Mouse (Mus musculus) cerebellum, postnatal 36 days (tissue): ENCODE results near the gene Klhl12.
A peak's percentile ranks its signal among the peaks of the same experiment; 100 is the strongest.
"Not testable (repeated sequence)": the region's sequence is repeated elsewhere in the genome, so short reads cannot be mapped to it uniquely, and the experiment has no call there.

Source experiments
- DNase-seq, 2 experiments: peaks; one replicate each; pipeline ENCODE4 v3.0.0; 2021 to 2022; ENCODE audit warnings: mixed read lengths in 2 of 2

The Klhl12 gene

DNA sequence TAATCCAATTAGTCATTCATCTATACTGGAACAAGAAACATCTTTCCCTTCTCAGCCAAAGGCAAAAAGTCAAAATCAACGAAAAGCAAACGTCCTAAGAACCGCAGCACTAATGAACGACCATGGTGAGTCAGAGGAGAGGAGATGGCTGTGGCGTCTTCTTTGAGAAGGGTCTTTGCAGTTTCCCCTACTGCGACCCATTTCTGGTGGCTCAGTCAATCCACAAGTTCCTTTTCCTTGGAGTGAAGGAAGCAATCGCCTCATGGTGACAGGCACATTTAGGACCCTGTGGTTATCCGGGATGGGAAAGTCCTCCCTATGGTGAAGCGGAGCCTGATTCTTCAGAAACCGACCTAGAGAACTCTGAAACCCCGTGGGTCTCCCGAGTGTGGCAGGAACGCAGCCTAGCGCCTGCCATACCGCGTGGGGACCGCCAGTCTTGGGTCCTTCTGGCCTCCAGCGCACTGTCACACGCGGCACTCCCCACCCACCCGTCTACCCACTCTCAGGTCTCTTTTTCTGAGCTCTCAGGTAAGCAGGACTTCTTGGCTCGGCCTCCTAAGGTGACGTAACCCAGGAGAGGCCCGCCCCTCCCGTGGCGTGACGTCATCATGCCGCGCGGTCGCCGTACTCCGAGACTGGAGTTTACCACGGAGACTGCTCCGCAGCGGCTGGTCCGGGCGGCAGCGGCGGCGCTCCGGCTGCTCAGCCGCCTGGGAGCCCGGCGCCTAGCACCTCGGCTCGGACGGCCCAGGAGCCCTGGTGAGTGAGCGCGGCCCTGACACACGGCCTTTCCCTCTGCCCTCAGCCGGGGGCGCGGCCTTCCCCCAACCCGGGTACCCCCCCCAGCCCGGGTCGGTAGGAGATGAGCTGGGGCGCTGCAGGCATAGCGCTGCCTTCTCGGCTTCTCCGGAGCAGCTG lies at the start of gene Klhl12:
TSS of gene Klhl12 (plus strand) at position 628 of the 921 bp plus-strand sequence.
- DNase-seq: peak; percentile 98 to 99

- DNase-seq: no peak
These were observed 48.9 kb upstream of the Klhl12 start for GRCm38 (mm10) chr1:134406414-134406771.

DNA sequence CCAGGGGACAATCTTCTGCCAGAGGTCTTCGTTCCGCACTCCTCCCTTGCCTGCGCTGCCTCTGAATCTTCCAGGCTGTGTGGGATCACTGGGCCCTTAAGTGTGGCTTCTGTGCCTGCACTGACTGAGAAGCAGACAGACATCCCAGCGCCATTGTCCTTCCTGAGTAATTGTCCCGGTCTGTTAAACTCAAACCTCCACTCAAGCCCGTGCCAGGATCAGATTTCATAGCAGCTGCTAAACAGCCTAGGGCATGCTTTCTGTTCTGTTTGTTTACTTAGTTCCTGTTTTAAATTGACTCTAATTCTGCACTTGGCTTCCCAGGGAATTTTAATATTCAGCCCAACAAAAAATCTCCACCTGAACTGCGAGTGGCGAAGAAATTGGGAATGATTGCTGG lies 47.3 kb upstream of the Klhl12 start:
- no peak for DNase-seq

GRCm38 (mm10) chr1:134411706-134412629 lies 43.4 kb upstream of the Klhl12 start:
- no peak for DNase-seq

- DNase-seq: no peak
These were observed 41.3 kb upstream of the Klhl12 start for GRCm38 (mm10) chr1:134414038-134414437.

GRCm38 (mm10) chr1:134414501-134415167 lies 40.7 kb upstream of the Klhl12 start:
- DNase-seq: no peak

DNA sequence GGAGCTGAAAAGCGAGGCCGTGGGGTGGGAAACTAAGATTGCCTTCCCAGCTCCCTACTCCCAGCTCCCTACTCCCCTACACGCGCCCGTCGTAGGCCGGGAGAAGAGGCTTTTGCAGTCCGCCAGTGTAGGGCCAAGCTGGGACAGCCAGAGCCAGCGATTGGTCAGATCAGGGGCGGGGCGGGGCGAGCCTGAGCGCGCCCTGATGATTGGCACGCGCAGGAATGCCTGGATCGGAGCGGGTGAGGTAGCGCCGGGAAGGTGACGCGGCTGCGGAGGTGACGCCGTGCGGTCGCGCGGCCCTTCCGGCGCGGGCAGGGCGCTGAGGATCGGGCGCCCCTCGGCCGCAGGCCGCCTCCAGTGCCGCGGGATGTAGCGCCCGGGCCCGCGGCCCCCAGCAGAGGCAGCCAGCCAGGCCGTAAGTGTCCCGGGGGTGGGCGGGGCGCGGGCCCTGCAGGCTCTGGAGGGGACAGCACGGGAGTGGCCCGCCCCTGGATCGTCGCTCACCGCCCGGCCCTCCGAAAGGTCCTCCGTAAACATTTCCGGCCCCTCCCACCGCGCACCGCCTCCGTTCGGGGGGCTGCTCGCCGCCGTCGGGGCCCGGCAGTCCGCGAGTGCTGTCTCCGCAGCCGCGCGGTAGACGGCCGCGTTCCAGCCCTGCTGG lies 40.0 kb upstream of the Klhl12 start, which contains the start of gene Adipor1:
TSS of gene Adipor1 (plus strand) at position 211 of the 664 bp plus-strand sequence.
- DNase-seq: peak; percentile 96 to 98

DNA sequence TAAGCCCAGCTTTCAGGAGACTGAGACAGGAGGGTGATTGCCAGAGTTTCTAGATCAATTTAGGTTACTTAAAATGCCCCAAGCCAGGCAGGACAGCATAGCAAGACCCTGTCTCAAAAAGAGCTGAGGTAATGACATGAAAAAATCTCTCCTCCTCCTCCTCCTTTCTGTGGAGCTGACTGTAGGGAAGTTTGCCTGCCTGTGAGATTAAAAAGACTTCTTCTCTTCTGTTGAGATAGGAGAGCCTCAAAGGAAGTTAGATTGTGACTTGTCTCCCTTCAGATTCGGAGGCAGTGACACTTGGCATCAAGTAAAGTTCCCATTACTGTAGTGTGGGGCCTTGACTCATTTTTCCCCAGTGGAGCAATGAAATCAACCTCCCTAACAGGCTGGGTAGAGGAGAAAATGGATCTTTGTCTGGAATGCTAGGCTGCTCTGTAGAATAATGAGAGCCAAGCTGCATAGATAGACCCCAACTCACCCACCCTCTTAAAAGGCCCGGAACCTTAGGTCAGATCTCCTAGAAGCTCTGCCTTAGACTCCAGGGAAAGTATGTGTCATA lies 36.8 kb upstream of the Klhl12 start:
- DNase-seq: no peak

GRCm38 (mm10) chr1:134419176-134419575 lies 36.2 kb upstream of the Klhl12 start:
- DNase-seq: no peak

DNA sequence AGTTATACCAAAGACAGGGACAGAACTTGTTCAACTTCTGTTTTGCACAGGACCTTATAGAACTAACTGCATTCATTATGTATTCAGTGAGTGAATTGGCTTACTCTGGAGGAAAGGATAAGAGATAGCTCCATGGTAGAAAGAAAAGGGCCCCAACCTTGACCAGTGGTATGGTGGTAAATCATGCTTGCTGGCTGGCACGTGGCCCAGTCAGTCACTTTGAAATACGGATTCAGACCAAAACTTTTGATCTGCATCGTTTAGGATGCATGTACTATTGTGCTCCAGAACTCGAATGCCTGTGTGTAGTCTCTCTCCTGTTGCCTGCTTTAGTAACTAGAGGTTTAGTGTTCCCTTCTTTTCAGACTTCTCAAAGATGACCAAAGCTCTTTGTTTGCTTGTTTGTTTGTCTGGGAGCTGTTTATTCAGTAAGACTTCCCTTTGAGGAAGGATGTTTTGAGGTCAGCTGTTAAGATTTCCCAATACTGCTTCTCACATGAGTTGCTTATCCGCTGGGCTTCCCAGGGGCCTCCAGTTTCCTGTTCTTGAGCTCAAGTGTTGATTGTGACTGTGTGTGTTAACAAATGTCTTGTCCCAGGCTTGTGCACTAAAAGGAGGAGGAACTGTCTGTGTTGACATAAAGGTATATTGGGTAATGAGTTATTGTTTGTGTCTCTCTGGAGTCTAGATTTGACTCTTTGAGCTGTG lies 35.4 kb upstream of the Klhl12 start:
- no peak for DNase-seq

DNA sequence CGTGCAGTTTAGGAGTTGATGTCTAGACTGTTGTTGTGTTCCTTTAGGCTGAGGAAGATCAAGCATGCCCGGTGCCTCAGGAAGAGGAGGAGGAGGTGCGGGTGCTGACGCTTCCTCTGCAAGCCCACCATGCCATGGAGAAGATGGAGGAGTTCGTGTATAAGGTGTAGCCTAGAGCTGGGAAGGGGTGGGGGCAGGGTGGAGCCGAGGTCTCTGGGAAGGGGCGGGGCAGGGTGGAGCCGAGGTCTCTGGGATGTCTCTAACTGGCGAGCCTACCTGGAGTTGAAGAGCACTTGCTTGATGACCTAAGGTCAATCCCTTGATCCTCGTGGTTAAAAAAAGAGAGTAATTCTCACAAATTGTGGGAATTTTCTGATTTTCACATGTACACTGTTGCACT lies 31.4 kb upstream of the Klhl12 start:
- DNase-seq: no peak

DNA sequence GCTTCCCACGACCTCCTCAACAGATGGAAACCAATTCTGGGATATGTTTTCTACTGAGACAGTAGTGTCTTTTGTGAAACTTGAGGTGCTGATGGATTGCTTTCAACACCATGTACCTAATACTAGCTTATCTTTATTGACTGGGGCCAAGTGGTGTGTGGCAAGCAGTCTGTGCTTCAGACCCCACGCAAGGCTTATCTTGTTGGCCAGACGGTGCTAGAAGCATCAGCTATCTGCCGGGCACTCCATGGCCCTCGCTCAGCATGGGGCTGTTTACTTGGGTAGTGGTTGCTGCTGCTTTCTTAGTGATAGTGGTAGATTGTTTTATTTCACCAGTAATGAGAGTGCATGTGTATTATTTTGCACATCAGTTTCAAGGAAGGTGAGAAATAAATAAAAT lies 29.0 kb upstream of the Klhl12 start:
- no peak for DNase-seq

DNA sequence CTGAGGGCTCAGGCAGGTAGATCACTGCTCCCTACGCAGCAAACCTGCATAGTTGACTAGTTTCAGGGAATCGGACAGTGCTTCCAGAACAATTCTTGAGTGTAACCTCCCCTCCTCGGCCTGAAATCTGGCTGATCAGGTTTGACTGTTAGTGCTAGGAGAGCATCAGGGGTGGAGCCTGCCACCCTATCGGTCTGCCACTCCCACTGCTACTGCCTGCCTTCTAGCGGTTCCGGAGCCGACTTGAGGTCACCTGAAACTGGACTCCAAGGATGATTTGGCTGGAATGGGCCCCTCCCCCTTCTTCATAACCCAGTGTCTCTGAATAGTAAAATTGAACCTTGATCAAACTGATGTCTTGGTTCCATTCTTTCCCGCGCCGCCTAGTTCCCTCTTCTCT lies 22.3 kb upstream of the Klhl12 start:
- no peak for DNase-seq

- no peak for DNase-seq
These were observed 21.9 kb upstream of the Klhl12 start for GRCm38 (mm10) chr1:134433473-134433872.

DNA sequence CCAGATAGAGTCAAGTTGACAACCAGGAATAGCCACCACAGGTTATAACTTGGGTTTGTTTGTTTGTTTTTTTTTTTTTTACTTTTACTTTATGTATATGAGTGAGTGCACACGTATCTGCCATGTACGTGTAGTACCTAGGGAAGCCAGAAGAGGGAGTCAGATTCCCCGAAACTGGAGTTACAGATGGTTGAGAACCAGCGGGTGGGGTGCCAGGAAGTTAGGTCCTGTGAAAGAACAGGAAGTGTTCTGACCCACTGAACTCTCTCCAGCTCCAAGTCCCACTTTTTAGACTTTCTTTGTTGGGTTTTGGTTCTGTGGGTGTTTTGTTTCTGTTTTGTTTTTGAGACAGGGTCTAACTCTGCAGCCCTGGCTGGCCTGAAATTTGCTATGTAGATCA lies 19.9 kb upstream of the Klhl12 start:
- peak in 1 of 2 experiments; percentile 9 for DNase-seq

DNA sequence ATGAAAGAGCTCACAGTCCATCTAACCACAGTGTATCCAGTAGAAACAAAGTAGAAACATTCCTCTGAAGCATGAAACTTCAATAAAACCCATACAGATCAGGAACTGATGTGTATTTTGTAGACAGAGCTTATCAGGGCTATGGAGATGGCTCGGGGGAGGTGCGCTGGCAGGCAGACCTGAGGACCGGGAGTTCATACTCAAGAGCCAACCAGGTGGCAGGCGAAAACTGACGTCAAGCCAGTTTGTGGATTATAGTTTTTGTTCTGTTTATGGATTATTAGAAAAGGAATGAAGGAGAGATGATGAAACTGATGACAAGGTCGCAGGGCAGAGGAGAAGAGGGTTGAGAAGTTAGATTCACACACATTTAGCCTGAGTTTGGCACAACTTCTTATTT lies 14.9 kb upstream of the Klhl12 start:
- no peak for DNase-seq

DNA sequence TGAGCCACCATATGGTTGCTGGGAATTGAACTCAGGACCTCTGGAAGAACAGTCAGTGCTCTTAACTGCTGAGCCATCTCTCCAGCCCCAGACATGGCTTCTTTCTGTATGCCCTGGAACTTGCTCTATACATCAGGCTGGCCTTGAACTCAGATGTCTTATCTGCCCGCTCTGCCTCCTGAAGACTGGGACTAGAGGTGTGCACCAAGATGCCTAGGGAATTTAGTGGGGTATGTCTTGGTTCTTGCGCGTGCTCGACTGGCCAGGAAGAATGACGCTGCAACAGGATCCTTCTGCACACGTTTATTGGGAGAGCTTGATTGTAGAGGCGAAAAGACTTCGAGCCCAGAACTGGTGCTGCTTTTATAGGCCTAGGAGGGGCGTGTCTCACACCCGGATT lies 13.6 kb upstream of the Klhl12 start:
- DNase-seq: not testable (repeated sequence)

DNA sequence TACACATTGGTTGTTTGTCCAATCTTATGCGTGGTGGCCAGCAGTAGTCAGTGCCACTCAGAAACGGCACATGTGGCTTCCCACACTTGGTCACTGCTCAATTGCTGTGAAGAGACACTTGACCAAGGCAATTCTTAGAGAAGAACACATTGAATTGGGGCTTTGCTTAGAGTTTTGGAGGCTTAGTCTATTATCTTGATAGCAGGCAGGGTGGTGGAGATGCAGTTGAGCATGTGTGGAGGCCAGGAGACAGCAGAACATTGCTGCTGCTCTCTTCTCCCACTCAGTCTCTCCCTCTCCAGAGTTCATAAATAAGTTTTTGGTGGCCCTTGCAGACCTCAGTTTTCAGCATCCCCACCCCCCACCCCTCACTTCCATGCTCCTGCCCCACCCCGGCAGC lies 12.9 kb upstream of the Klhl12 start:
- no peak for DNase-seq

DNA sequence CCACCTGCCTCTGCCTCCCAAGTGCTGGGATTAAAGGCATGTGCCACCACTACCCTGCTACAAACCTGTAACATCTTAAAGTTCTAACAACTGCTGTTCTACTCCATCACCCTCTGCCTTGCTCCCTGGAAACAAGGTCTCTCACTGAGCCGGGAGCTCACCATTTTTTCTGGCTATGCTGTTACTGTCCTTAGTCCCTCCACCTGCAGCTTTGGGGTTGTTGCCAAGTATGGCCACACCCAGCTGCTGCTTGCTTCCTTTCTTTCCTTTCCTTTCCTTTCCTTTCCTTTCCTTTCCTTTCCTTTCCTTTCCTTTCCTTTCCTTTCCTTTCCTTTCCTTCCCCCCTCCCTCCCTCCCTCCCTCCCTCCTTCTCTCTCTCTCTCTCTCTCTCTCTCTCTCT lies 12.0 kb upstream of the Klhl12 start:
- not testable (repeated sequence) for DNase-seq

DNA sequence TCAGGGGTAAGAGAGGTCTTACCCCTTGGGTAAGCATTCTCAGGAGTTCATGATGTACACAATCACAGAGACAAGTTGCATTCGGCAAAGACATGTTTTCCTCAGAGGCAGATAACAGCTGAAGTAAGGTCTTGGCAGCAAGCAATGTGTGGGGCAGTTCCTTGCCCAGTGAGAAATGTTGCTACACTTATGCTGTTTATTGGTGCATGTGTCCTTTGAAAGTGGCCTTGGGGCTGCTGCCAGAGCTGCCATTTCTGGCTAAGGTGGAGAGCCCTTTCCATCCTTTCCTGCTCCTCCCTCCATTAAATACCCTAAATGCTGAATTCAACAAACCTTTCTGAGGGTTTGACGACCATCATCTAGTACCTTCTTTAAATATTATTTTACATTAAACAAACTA lies 9.9 kb upstream of the Klhl12 start:
- DNase-seq: no peak

- not testable (repeated sequence) for DNase-seq
These were observed 6.8 kb upstream of the Klhl12 start for GRCm38 (mm10) chr1:134448537-134448936.
